Mouse (Mus musculus) megakaryocyte, embryonic 14.5 days (primary cell): Measurements from ENCODE around the gene Stk39.

Experiments used
- FLI1 ChIP-seq: IDR thresholded peaks from 2 replicates; pipeline ENCODE4 v1.6.1; 2012; ENCODE audit warnings: low read length, inconsistent platforms, mixed read lengths
- GATA1 ChIP-seq: IDR thresholded peaks from 3 replicates; pipeline ENCODE4 v1.6.1; 2012; ENCODE audit warnings: mixed read lengths, low read length, inconsistent platforms, borderline replicate concordance

GRCm38 (mm10) chr2:68377251-68377681 lies 94.8 kb downstream of the Stk39 start:
- no peak for TF ChIP-seq GATA1
- no peak for TF ChIP-seq FLI1
